Mouse (Mus musculus): ENCODE data around the gene Ttc7b.

DNA sequence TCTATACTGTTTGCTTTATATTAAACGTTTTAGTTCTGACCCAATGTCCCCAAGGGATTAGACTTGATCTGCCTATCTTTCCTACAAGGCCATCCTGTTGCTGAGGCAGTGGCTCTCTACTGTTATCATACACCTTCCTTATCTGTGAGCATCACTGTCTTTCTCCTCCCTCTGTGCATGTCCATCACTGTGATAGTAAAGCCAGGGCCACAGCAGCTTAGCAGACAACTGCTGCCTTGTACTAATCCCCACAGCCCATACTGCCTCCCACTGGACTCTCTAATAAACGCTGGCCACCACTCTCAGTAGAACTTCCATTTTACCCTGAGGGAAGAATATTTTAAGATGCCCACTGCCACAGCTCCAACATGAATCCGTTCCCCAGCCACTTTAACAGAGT lies 182.6 kb downstream of the Ttc7b start:
- TF ChIP-seq EP300 (IDR thresholded peaks at IDR 0.05): no peak
- TF ChIP-seq CTCF (IDR thresholded peaks at IDR 0.05): peak; percentile 62
